Mouse (Mus musculus): Measurements from ENCODE around the gene Tnrc6c.

GRCm38 (mm10) chr11:117783683-117784309 is 129.7 kb downstream of the Tnrc6c start:
- TF ChIP-seq POLR2A (IDR thresholded peaks at IDR 0.05; ENCODE audit: borderline replicate concordance, low read depth, low read length), result no peak
- TF ChIP-seq CTCF (IDR thresholded peaks at IDR 0.05; ENCODE audit: low read depth, low read length), result no peak

Measured in bone marrow macrophage, adult 2 months (primary cell).